Mouse (Mus musculus): ENCODE results near the gene Uqcr10.

GRCm38 (mm10) chr11:4736355-4736754 lies 32.2 kb upstream of the Uqcr10 start:
- TF ChIP-seq CTCF (IDR thresholded peaks at IDR 0.05 in 2 of 3, conservative IDR thresholded peaks at IDR 0.05 in 1 of 3; ENCODE audit: control insufficient read depth in 1 of 3, insufficient read depth in 1 of 3, low read depth in 2 of 3, low read length in 3 of 3, poor library complexity in 1 of 3, severe bottlenecking in 1 of 3) (peak in 1 of 3 experiments; percentile 16; a peak in 2 of 6 replicates), POLR2A (IDR thresholded peaks at IDR 0.05; ENCODE audit: control insufficient read depth in 1 of 2, insufficient read depth in 1 of 2, low read depth in 1 of 2, low read length in 2 of 2, poor library complexity in 1 of 2) (no peak), MAX (IDR thresholded peaks at IDR 0.05; ENCODE audit: low read length) (no peak), GATA1 (IDR thresholded peaks at IDR 0.05; ENCODE audit: low read depth, low read length) (no peak), EP300 (IDR thresholded peaks at IDR 0.05; ENCODE audit: low read depth in 1 of 2, low read length in 2 of 2) (no peak), E2F4 (IDR thresholded peaks at IDR 0.05; ENCODE audit: borderline replicate concordance, low read depth, low read length) (no peak), CHD1 (IDR thresholded peaks at IDR 0.05; ENCODE audit: low read depth, low read length) (no peak), TCF12 (IDR thresholded peaks at IDR 0.05; ENCODE audit: low read depth, low read length) (no peak), KAT2A (conservative IDR thresholded peaks at IDR 0.05; ENCODE audit: low read depth, low read length) (no peak), UBTF (IDR thresholded peaks at IDR 0.05; ENCODE audit: borderline replicate concordance, insufficient read depth, low read depth, low read length) (no peak)
